Mouse (Mus musculus): ENCODE data around the gene 4930578G10Rik. TPM values are rescaled to one million over a fixed set of nuclear protein-coding genes. Genes with fewer than 3 reads are reported as not detected.
"Not testable (repeated sequence)": the region's sequence is repeated elsewhere in the genome, so short reads cannot be mapped to it uniquely, and the experiment has no call there.

4930578G10Rik gene
- not detected in 2 replicates for polyA plus RNA-seq (2012)

DNA sequence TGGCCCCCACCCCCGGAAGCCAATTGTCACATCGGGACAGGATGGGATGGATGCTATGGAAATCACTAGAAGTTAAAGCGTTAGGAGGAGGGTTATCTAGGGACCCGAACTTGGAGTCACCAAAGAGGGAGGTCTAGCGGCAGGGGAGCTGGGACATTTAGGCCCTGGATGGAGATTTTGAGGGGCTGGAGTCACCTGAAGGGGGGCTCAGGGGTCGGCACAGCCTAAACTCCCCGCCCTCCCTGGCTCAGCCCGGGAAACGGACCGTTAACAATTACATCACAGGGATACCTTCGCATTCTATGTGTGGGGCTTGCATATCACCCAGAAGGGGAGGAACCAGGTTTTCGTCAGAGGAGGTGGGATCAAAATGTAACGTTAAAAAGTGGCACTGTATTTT, at the start of gene 4930578G10Rik:
4930578G10Rik (plus strand) TSS at position 301 of the 400 bp plus-strand sequence.
- not testable (repeated sequence) for H3K4me1 ChIP-seq (ENCODE audit: control insufficient read depth); H3K4me3 ChIP-seq (replicated peaks); H3K27me3 ChIP-seq (ENCODE audit: control insufficient read depth); H3K9me3 ChIP-seq (ENCODE audit: control insufficient read depth, low read length); H3K36me3 ChIP-seq (ENCODE audit: control insufficient read depth)

GRCm38 (mm10) chr4:42756477-42756876, 21.1 kb downstream of the 4930578G10Rik start, which contains the start of gene Ccl19:
Gene Ccl19, minus strand, starts transcription at chr4:42756577.
- H3K4me1 ChIP-seq (ENCODE audit: control insufficient read depth); H3K9me3 ChIP-seq (ENCODE audit: control insufficient read depth, low read length); H3K4me3 ChIP-seq (replicated peaks); H3K36me3 ChIP-seq (ENCODE audit: control insufficient read depth); H3K27me3 ChIP-seq (ENCODE audit: control insufficient read depth): not testable (repeated sequence)

GRCm38 (mm10) chr4:42773893-42774292, 38.5 kb downstream of the 4930578G10Rik start, which contains the start of gene Ccl21a:
Gene Ccl21a, minus strand, starts transcription at chr4:42773993.
- H3K36me3 ChIP-seq (ENCODE audit: control insufficient read depth); H3K4me3 ChIP-seq (replicated peaks); H3K27me3 ChIP-seq (ENCODE audit: control insufficient read depth); H3K4me1 ChIP-seq (ENCODE audit: control insufficient read depth); H3K9me3 ChIP-seq (ENCODE audit: control insufficient read depth, low read length): not testable (repeated sequence)

GRCm38 (mm10) chr4:42853788-42854187, 118.4 kb downstream of the 4930578G10Rik start, which contains the start of gene Fam205a1:
Gene Fam205a1, minus strand, starts transcription at chr4:42853888.
- not testable (repeated sequence) for H3K4me1 ChIP-seq (ENCODE audit: control insufficient read depth); H3K4me3 ChIP-seq (replicated peaks); H3K27me3 ChIP-seq (ENCODE audit: control insufficient read depth); H3K9me3 ChIP-seq (ENCODE audit: control insufficient read depth, low read length); H3K36me3 ChIP-seq (ENCODE audit: control insufficient read depth)

DNA sequence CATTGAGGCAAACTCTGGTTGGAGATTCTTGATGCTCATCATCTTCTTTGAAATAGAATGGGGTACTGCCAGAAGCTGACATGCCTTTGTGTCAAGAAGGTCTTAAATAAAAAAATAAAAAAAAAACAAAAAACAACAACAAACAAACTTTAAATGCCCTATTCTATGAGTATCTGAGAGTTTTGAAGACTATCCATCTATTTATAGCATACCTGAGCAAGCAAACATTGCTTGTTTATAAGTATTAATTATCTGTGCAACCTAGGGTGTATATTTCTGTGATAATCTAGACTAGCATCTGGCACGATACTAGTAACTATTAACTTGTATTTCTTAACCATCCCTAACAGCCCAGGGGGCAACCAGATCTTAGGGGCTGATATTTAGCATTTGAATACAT, 121.3 kb downstream of the 4930578G10Rik start, which contains the start of gene Gm12394:
Gm12394 (minus strand) TSS at position 101 of the 400 bp plus-strand sequence.
- not testable (repeated sequence) for H3K4me1 ChIP-seq (ENCODE audit: control insufficient read depth); H3K36me3 ChIP-seq (ENCODE audit: control insufficient read depth); H3K9me3 ChIP-seq (ENCODE audit: control insufficient read depth, low read length); H3K4me3 ChIP-seq (replicated peaks); H3K27me3 ChIP-seq (ENCODE audit: control insufficient read depth)

GRCm38 (mm10) chr4:42860483-42860882, 125.1 kb downstream of the 4930578G10Rik start:
- H3K9me3 ChIP-seq (ENCODE audit: control insufficient read depth, low read length); H3K36me3 ChIP-seq (ENCODE audit: control insufficient read depth); H3K27me3 ChIP-seq (ENCODE audit: control insufficient read depth); H3K4me1 ChIP-seq (ENCODE audit: control insufficient read depth); H3K4me3 ChIP-seq (replicated peaks): not testable (repeated sequence)

DNA sequence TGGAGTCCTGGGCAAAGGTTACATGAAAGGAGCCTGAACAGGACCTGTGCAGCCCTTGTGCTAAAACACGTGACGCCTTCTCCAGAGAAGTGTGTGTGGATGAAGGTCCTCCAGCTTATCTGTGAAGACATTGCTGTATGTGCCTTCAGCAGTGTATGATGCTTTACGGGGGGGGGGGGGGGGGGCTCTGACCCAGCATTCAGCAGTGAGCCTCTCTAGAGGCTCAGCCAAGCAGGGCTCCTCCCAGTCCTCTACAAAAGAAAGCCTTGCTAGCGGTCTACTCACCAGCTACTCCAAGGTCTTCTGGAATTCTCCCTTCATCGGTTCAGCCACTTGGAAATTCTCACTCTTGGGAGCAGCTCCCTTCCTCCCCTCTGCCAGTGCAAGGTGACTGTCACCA, 128.1 kb downstream of the 4930578G10Rik start:
- H3K9me3 ChIP-seq (ENCODE audit: control insufficient read depth, low read length); H3K4me1 ChIP-seq (ENCODE audit: control insufficient read depth); H3K4me3 ChIP-seq (replicated peaks); H3K36me3 ChIP-seq (ENCODE audit: control insufficient read depth); H3K27me3 ChIP-seq (ENCODE audit: control insufficient read depth): not testable (repeated sequence)

DNA sequence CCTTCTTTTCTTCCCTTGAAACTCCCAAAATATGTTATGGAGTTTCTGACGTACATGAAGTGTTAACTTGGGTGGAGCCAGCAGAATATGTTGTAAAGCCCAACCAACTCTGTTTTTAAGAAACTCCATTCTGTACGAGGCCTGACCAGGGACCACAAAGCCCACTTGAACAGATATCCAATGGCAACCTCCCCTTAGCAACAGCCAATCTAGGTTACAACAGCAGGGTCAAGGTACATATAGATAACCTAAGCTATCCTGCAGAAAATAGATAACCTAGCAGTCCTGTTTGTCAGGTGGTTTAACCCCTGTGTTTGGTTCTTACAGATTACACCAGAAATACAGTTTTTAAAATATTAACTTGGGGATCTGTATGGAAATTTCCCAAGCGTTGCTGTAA, 132.0 kb downstream of the 4930578G10Rik start:
- H3K36me3 ChIP-seq (ENCODE audit: control insufficient read depth), result no peaks in the 10 kb centered on the region
- H3K4me3 ChIP-seq (replicated peaks), result no peak overlapping the region
- no peaks in the 10 kb centered on the region for H3K9me3 ChIP-seq (ENCODE audit: control insufficient read depth, low read length)
- no peaks in the 10 kb centered on the region; the same call in 1 of the 2 replicates for H3K4me1 ChIP-seq (ENCODE audit: control insufficient read depth)
- H3K27me3 ChIP-seq (ENCODE audit: control insufficient read depth), result no peaks in the 10 kb centered on the region
- no peak for TF ChIP-seq TAL1 (IDR thresholded peaks at IDR 0.05; ENCODE audit: low read length)

GRCm38 (mm10) chr4:42868193-42868592, 132.8 kb downstream of the 4930578G10Rik start:
- no peaks in the 10 kb centered on the region; the same call in 1 of the 2 replicates for H3K4me1 ChIP-seq (ENCODE audit: control insufficient read depth)
- H3K4me3 ChIP-seq (replicated peaks), result no peak overlapping the region
- no peaks in the 10 kb centered on the region for H3K27me3 ChIP-seq (ENCODE audit: control insufficient read depth)
- no peaks in the 10 kb centered on the region for H3K36me3 ChIP-seq (ENCODE audit: control insufficient read depth)
- H3K9me3 ChIP-seq (ENCODE audit: control insufficient read depth, low read length), result no peaks in the 10 kb centered on the region
- TF ChIP-seq GATA1 (IDR thresholded peaks at IDR 0.05; ENCODE audit: low read length), result no peak
- TF ChIP-seq TAL1 (IDR thresholded peaks at IDR 0.05; ENCODE audit: low read length), result no peak

- no peak for TF ChIP-seq TAL1 (IDR thresholded peaks at IDR 0.05; ENCODE audit: low read length)
- TF ChIP-seq GATA1 (IDR thresholded peaks at IDR 0.05; ENCODE audit: low read length), result no peak
- H3K9me3 ChIP-seq (ENCODE audit: control insufficient read depth, low read length), result no peaks in the 10 kb centered on the region
- no peaks in the 10 kb centered on the region; the same call in 1 of the 2 replicates for H3K4me1 ChIP-seq (ENCODE audit: control insufficient read depth)
- no peak overlapping the region for H3K4me3 ChIP-seq (replicated peaks)
- no peaks in the 10 kb centered on the region for H3K36me3 ChIP-seq (ENCODE audit: control insufficient read depth)
- no peaks in the 10 kb centered on the region for H3K27me3 ChIP-seq (ENCODE audit: control insufficient read depth)
These were observed 135.4 kb downstream of the 4930578G10Rik start for GRCm38 (mm10) chr4:42870748-42871147.

- Histone ChIP-seq H3K9me3 (ENCODE audit: control insufficient read depth, low read length) (no peaks in the 10 kb centered on the region), H3K27me3 (ENCODE audit: control insufficient read depth) (no peaks in the 10 kb centered on the region), H3K36me3 (ENCODE audit: control insufficient read depth) (no peaks in the 10 kb centered on the region), H3K4me3 (replicated peaks) (no peak overlapping the region), H3K4me1 (ENCODE audit: control insufficient read depth) (no peaks in the 10 kb centered on the region; the same call in 1 of the 2 replicates)
- TF ChIP-seq GATA1 (IDR thresholded peaks at IDR 0.05; ENCODE audit: low read length) (no peak), TAL1 (IDR thresholded peaks at IDR 0.05; ENCODE audit: low read length) (no peak)
These were observed 136.8 kb downstream of the 4930578G10Rik start for GRCm38 (mm10) chr4:42872151-42872550.

Data from erythroblast, embryonic 14.5 days (primary cell).